Mouse (Mus musculus): ENCODE measurements around the gene Efna5. TPM values are rescaled to one million over a fixed set of nuclear protein-coding genes. Genes with fewer than 3 reads are reported as not detected.

The Efna5 gene
- polyA plus RNA-seq, 1 experiment from 2014 or later = not detected

- 91% methylated on average over 3 of the region's 3 CpGs for WGBS (ENCODE audit: missing documents)
- no peaks in the 10 kb centered on the region for H3K79me2 ChIP-seq (ENCODE audit: inconsistent target)
- no peak overlapping the region for H3K4me3 ChIP-seq (ENCODE audit: inconsistent target)
- H3K27ac ChIP-seq = no peak overlapping the region
- H3K36me3 ChIP-seq (ENCODE audit: inconsistent target) = no peaks in the 10 kb centered on the region
Observed at GRCm38 (mm10) chr17:62871928-62872327, 9.2 kb downstream of the Efna5 start.

DNA sequence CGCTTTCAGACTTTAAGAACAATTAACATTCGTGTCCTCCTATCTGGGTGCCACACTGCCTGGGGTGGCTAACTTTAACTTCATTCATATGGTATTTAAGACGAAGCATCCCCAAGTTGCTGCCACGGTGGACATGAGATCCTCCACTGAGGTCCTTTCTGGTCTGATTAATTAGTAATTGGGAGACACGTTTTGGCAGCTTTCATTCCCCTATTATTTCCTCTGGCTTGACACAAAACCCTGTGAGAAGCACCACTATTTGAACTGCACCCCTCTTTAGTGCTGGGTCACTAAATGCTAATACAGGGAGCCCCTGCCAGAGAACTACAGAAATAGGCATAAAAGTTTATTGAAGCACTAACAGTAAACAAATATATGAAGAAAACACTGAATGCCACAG lies 9.9 kb downstream of the Efna5 start:
- no peaks in the 10 kb centered on the region for H3K79me2 ChIP-seq (ENCODE audit: inconsistent target)
- no peak overlapping the region for H3K4me3 ChIP-seq (ENCODE audit: inconsistent target)
- no peak overlapping the region for H3K27ac ChIP-seq
- 87% methylated on average over 5 of the region's 5 CpGs for WGBS (ENCODE audit: missing documents)
- H3K36me3 ChIP-seq (ENCODE audit: inconsistent target) = no peaks in the 10 kb centered on the region

GRCm38 (mm10) chr17:62870446-62870845 lies 10.7 kb downstream of the Efna5 start:
- Histone ChIP-seq H3K36me3 (ENCODE audit: inconsistent target) (no peaks in the 10 kb centered on the region), H3K4me3 (ENCODE audit: inconsistent target) (no peak overlapping the region)
- WGBS (ENCODE audit: missing documents) = 98% methylated on average over 3 of the region's 5 CpGs

DNA sequence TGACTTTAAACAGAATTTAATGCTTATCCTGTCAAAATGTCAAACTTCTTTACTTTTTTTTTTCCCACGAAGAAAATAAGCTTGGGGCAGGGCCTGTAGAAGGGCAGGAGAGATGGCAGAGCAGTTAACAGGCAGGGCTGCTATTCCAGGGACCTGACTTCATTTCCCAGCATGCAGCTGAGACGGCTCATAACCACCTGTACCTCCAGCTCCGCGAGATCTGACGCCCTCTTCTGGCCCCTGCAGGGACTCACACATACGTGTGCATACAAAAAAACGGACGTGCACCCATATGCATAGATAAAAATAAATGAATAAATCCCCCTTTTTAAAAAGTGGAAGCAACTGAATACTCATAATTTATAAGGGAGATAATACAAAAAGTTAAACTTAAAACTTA lies 16.2 kb downstream of the Efna5 start:
- Histone ChIP-seq H3K79me2 (ENCODE audit: inconsistent target) (no peaks in the 10 kb centered on the region), H3K27ac (no peak overlapping the region), H3K4me3 (ENCODE audit: inconsistent target) (no peak overlapping the region), H3K36me3 (ENCODE audit: inconsistent target) (no peaks in the 10 kb centered on the region)
- WGBS (ENCODE audit: missing documents) = 93% methylated on average over 8 of the region's 8 CpGs

More at GRCm38 (mm10) chr17:62870446-62870845, 10.7 kb downstream of the Efna5 start:
- Histone ChIP-seq H3K79me2 (ENCODE audit: inconsistent target) (no peaks in the 10 kb centered on the region), H3K27ac (no peak overlapping the region)

DNA sequence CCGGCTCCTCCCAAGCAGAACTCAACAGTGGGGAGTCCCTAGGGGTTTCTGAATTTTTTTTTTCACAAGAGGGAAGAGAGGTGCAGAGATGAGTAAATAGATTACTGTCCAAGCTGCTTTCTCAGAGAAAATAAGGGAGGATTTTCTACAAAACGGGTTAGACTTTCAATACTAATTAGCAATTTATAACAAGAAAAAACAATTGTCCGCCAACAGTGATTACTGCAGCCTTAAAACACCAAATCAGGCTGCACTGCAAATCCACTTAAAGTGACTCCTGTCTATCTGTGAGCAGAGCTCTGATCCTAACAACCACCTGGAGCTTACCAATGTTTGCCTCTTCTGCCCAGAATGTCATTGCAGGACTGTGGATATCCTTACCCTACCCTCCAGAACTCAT lies 18.1 kb downstream of the Efna5 start:
- no peak overlapping the region for H3K4me3 ChIP-seq (ENCODE audit: inconsistent target)
- no peak overlapping the region for H3K27ac ChIP-seq
- no peaks in the 10 kb centered on the region for H3K79me2 ChIP-seq (ENCODE audit: inconsistent target)
- WGBS (ENCODE audit: missing documents) = 87% methylated on average over 3 of the region's 3 CpGs
- no peaks in the 10 kb centered on the region for H3K36me3 ChIP-seq (ENCODE audit: inconsistent target)

DNA sequence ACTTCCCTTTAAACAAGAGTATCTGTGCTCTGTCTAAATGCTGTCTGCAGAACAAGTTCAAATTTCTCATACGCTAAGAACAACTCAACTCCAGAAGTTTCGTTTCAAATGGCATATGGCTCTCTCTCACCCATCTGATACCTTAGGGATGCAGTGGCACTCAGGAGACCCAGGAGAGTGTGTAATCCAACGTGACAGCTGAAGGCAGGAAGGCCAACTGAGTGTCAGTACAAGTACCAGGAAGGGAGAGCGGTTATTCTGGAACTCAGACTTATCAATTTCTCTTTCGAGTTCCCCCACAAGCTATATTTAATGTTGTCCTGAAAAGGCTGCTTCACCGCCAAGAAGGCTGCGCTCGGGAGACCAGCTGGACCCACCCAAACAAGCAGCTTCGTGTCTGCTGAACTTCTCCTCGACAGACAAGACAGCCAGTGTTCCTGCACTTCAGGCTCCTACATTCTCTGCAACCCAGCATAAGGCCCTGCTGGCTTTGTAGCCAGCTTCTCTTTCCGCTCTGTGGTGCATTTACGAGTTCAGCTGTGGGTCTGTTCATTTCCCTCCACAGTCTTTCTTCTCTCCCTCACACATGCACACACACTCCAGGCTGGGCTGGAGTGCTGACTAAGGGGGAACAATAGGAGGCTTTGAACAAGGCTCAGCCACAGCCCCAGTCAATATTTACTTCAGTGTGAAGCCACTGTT lies 18.7 kb downstream of the Efna5 start:
- H3K4me3 ChIP-seq (ENCODE audit: inconsistent target) = no peak overlapping the region
- no peak overlapping the region for H3K27ac ChIP-seq
- 50% methylated on average over 12 of the region's 12 CpGs for WGBS (ENCODE audit: missing documents)
- no peaks in the 10 kb centered on the region for H3K79me2 ChIP-seq (ENCODE audit: inconsistent target)
- no peaks in the 10 kb centered on the region for H3K36me3 ChIP-seq (ENCODE audit: inconsistent target)

- WGBS (ENCODE audit: missing documents) = 2% methylated on average over 8 of the region's 8 CpGs
- no peak overlapping the region for H3K4me3 ChIP-seq (ENCODE audit: inconsistent target)
- H3K36me3 ChIP-seq (ENCODE audit: inconsistent target) = no peaks in the 10 kb centered on the region
- H3K79me2 ChIP-seq (ENCODE audit: inconsistent target) = no peaks in the 10 kb centered on the region
- H3K27ac ChIP-seq = no peak overlapping the region
Observed at GRCm38 (mm10) chr17:62857275-62857674, 23.8 kb downstream of the Efna5 start.

DNA sequence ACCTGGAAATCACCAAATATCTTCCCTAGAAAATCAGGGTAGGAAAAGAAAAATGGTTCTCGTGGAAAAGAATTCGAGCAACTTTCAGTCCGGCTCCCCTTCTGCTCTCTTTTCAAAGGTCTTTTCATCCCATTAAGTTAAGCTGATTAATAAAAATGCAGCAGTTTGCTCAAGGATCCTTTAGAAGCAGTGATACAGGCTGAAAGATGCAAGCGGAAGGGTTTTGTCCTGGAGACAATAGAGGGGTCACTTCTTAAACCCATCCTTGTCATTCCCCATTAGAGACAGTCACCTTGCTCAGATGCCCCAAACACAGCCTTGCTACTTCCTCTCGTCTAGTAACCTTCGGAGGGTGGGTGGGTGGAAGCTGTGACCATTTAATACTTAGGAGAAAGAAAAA lies 27.4 kb downstream of the Efna5 start:
- no peaks in the 10 kb centered on the region for H3K36me3 ChIP-seq (ENCODE audit: inconsistent target)
- WGBS (ENCODE audit: missing documents) = 73% methylated on average over 6 of the region's 6 CpGs
- H3K27ac ChIP-seq = no peak overlapping the region
- no peak overlapping the region for H3K4me3 ChIP-seq (ENCODE audit: inconsistent target)
- H3K79me2 ChIP-seq (ENCODE audit: inconsistent target) = no peaks in the 10 kb centered on the region

DNA sequence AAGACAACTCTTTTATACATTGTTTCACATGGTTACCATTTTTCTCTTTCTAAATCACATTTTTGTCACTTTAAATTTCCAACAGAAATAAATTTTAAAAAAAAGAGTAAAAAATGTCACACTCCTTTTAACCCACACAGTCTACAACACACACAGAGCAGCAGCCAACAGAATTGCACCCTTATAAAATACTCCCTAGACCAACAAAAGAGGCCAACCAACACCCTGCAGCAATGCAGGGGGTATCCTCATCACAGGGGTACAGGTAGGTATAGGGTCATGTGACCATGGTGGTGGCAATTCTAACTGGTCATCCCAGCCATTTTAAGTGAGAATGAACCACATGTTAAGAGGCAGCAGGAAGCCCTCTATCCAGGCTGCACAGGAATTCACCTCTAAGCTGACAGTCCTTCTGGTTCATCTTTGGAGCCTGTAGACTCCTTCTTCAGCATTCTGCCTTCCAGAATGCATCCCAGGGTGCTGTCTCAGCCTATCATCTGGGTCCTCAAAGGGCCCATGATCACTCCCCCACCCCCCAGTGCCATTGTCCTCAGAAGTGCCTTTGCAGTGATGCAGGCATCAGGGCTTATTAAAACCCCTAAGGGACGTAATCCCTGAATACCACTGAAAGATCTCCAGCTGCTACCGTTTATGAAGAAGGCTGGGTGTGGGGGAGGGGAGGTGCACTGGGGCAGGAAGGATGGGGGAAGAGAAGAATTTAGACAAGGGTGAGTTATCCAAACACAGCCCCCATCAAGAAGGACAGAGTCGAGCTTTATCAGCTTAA lies 28.1 kb downstream of the Efna5 start:
- WGBS (ENCODE audit: missing documents) = 54% methylated on average over 3 of the region's 3 CpGs
- H3K79me2 ChIP-seq (ENCODE audit: inconsistent target) = no peaks in the 10 kb centered on the region
- H3K27ac ChIP-seq = no peak overlapping the region
- no peak overlapping the region for H3K4me3 ChIP-seq (ENCODE audit: inconsistent target)
- H3K36me3 ChIP-seq (ENCODE audit: inconsistent target) = no peaks in the 10 kb centered on the region

DNA sequence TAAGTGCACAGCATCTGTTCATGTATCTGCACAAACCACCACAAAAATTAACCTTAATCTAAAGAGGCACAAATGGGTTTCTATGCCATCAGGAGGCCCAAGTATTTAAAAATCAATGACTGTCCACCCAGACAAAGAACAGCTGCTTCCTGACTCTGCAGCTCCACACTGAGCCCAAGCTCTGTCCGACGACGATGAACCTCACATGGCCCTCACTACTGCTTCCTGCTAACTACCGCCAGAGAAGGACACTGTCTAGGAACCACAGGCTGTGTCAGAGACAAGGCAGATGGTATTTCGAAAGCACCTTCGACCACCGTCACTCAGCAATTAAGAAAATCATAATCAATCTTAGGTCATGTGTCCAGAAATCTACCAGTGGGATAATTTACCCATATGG lies 29.8 kb downstream of the Efna5 start:
- whole genome bisulfite sequencing (ENCODE audit: missing documents) = 22% methylated on average over 7 of the region's 7 CpGs
- H3K4me3 ChIP-seq (ENCODE audit: inconsistent target) = no peak overlapping the region
- no peak overlapping the region for H3K27ac ChIP-seq
- H3K36me3 ChIP-seq (ENCODE audit: inconsistent target) = no peaks in the 10 kb centered on the region
- H3K79me2 ChIP-seq (ENCODE audit: inconsistent target) = no peaks in the 10 kb centered on the region

DNA sequence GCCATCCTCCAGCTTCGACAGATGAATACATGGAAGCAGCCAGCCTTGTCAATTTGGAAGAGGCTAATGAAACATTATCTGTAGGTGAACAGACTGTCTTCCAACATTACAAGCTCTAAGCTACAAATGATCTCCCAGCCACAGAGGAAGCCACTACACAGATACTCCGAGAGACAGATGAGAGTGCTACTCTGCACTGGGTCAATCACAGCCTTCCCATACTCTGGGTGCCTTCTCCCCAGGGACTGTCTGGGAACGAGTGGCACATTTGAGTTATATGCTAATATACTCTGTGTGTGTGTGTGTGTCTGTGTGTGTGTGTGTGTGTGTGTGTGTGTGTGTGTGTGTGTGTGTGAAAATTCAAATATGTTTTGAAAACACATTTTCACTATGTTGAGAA lies 30.5 kb downstream of the Efna5 start:
- Histone ChIP-seq H3K79me2 (ENCODE audit: inconsistent target) (no peaks in the 10 kb centered on the region), H3K4me3 (ENCODE audit: inconsistent target) (no peak overlapping the region), H3K27ac (no peak overlapping the region), H3K36me3 (ENCODE audit: inconsistent target) (no peaks in the 10 kb centered on the region)
- 89% methylated on average over 3 of the region's 3 CpGs for WGBS (ENCODE audit: missing documents)

GRCm38 (mm10) chr17:62849676-62850075 lies 31.4 kb downstream of the Efna5 start:
- Histone ChIP-seq H3K36me3 (ENCODE audit: inconsistent target) (no peaks in the 10 kb centered on the region), H3K79me2 (ENCODE audit: inconsistent target) (no peaks in the 10 kb centered on the region), H3K27ac (no peak overlapping the region), H3K4me3 (ENCODE audit: inconsistent target) (no peak overlapping the region)
- 96% methylated on average over 6 of the region's 6 CpGs for WGBS (ENCODE audit: missing documents)

- 92% methylated on average over 5 of the region's 5 CpGs for WGBS (ENCODE audit: missing documents)
- H3K4me3 ChIP-seq (ENCODE audit: inconsistent target) = no peak overlapping the region
- H3K27ac ChIP-seq = no peak overlapping the region
- H3K36me3 ChIP-seq (ENCODE audit: inconsistent target) = no peaks in the 10 kb centered on the region
- H3K79me2 ChIP-seq (ENCODE audit: inconsistent target) = no peaks in the 10 kb centered on the region
Observed at GRCm38 (mm10) chr17:62845656-62846055, 35.5 kb downstream of the Efna5 start.

- H3K36me3 ChIP-seq (ENCODE audit: inconsistent target) = no peaks in the 10 kb centered on the region
- H3K27ac ChIP-seq = no peak overlapping the region
- H3K79me2 ChIP-seq (ENCODE audit: inconsistent target) = no peaks in the 10 kb centered on the region
- no peak overlapping the region for H3K4me3 ChIP-seq (ENCODE audit: inconsistent target)
- WGBS (ENCODE audit: missing documents) = 0% methylated on average over 5 of the region's 5 CpGs
Observed at GRCm38 (mm10) chr17:62844329-62844728, 36.8 kb downstream of the Efna5 start.

- no peaks in the 10 kb centered on the region for H3K36me3 ChIP-seq (ENCODE audit: inconsistent target)
- H3K27ac ChIP-seq = no peak overlapping the region
Observed at GRCm38 (mm10) chr17:62837336-62837735, 43.8 kb downstream of the Efna5 start.

More at GRCm38 (mm10) chr17:62837336-62837735, 43.8 kb downstream of the Efna5 start:
- Histone ChIP-seq H3K79me2 (ENCODE audit: inconsistent target) (no peaks in the 10 kb centered on the region), H3K4me3 (ENCODE audit: inconsistent target) (no peak overlapping the region)
- 64% methylated on average over 7 of the region's 7 CpGs for WGBS (ENCODE audit: missing documents)

Measured in macrophage (primary cell).